Mouse (Mus musculus): ENCODE results near the gene Pea15a.

Pea15a gene

DNA sequence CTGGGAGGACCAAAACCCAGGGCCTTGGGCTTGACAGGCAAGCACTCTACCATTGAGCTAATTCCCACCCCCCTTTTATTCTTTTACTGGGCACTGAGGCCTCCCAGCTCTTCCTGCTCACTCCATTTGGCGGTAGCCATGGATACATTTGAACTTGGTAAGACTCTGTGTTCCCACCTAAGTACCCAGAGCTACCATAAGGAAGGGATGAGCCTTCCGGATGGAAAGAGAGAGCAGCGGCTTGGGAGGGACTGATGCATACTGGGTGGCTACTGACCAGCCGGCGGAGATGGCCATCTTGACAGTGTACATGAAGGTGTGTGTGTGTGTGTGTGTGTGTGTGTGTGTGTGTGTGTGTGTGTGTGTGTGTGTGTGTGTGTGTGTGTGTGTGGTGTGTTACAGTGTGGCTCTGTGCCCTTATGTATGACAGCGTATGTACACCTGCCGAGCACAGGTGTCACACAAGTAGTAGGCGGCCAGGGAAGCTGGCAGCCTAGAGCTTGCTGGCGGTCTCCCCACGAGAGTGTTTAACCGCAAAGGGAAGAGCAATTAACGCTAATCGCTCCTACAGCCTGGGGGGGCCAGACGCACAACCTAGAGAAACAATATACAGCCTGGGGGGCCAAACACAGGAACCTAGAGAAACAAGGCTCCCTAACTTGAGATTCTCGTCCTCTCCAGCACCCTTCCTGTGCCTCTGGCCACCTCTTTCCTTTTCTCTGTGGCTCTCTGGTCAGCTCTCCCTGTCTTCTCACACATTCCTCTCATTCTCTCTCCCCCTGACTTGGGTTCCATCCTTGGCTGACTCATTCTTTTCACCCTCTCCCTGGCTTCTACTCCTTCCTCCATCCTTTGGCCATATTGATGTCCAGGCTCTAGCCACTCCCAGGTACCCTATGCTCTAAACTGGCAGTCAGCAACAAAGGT lies 1.5 kb downstream of the Pea15a start:
- no peak for DNase-seq (ENCODE audit: low spot score)

DNA sequence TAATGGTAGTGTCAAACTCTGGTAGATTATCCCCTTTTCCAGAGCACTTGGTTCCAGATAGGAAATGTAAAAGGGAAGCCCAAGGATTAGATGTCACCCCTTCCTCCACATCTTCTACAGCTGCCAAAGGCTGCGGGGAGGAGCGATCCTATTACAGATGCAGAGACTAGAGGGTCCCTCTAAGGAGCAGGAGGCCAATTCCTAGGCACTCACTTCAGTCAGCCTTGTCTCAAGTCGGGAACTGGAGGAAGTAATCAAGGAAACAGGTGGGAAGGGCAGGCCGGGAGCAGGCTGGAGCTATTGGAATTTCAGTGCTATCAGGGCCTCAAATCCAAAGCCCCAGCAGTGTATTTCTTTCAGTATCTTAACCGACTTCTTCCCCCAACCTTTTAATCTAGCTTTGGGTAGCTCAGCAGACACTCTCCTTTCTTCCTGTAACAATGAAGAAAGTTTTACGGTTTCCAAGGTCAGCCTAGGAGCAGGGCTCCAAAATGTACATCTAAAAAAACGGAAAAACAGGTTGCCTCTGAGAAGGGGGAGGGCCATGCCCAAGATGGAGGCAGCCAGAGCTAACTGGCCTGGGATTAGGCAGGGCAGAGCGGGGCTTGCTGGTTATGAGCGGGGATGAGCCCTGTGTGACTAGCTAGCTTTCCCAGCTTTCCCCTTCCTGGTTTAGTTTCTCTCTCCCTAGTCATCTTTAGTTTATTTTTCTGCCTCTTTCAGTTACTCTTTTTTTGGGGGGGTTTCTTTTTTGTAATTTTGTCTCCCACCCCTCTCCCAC lies 2.4 kb downstream of the Pea15a start:
- no peak for DNase-seq (ENCODE audit: low spot score)

DNA sequence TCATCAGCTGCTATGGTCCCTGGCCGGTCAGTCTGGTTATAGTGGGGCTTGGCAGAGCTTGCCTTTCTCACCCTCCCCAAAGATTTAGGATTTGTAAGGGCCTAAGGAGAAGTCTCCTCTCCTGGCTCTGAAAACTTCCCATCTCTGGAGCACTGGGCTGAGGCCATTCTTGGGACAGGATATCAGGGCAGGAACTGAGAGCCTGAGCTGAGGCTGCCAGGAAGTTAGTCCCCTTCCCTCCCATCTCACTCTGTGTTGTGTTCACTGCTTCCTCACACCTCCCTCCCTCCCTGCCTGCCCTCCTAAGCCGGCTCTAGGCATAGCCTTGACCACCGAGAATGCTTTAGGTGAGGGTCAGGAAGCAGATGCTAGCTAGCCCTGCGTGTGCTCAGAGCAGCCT lies 3.0 kb downstream of the Pea15a start:
- DNase-seq (ENCODE audit: low spot score): no peak

DNA sequence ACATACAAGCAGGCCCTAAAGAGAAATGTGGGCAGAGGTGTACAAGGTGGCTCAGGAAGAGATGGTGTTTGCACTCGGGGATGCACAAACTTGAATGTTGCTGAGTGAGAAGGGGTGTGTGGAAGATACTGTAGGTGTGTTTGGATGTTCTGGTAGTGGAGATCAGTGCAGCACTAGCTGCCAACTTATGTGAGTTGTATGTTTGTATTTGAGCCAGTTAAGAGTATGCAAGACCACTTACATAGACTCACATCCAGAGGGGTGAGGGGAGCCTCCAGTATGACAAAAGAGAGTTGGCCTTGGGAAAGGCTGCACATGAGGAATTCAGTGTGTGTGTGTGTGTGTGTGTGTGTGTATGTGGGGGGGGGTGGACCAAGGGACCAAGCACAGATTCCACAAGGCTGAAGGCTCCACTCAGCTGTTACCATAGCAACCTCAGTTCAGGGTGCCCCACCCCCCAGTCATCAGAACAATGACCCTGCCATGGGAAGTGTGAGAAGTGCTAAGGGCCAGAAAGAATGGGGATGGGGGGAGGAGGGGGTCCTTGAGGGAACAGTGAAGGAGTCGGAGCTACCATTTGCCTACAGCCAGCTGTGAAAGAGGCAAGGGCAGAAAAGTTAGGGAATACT lies 3.6 kb downstream of the Pea15a start:
- DNase-seq (ENCODE audit: low spot score): no peak

DNA sequence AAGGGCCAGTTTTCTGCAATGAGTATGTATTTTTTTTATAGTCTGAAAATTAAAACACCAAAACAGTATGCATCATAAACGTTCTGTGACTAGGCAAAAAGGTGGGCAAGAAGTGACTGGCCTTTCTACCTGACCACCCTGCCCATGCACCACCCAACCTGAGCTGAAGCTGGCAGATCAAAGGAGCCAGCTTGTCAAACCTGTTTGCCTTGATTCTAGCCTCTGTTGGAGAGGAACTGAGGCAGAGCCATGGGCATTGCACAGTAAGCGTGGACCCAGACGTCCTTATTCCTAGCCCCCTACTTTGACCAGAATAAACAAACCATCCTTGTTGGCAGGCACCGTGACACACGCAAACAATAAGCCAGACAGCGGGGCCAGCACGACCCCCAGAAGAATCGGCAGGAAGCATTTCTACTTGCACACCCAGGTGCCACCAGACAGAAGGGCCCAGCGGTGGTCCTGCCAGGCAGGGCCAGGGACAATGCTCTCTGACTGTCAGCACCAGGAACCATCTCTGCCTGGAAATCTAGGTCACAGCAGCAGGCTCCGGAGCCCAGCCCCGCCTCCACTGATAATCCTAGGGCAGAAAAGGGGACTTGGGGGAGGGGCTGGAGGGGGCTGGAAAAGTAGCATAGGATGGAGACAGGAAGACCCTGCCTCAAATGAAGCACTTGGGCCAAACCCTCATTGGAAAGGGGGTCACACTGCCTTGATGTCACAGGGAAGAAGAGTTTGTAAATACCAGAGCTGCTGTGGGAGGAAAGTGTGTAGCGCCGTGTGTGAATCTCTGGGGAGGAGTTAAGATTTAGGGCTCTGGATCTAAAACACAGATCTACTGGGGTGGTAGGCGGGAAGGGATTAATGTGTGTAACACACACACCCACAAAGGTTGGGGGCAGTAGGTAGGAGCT lies 4.4 kb downstream of the Pea15a start:
- no peak for DNase-seq (ENCODE audit: low spot score)

DNA sequence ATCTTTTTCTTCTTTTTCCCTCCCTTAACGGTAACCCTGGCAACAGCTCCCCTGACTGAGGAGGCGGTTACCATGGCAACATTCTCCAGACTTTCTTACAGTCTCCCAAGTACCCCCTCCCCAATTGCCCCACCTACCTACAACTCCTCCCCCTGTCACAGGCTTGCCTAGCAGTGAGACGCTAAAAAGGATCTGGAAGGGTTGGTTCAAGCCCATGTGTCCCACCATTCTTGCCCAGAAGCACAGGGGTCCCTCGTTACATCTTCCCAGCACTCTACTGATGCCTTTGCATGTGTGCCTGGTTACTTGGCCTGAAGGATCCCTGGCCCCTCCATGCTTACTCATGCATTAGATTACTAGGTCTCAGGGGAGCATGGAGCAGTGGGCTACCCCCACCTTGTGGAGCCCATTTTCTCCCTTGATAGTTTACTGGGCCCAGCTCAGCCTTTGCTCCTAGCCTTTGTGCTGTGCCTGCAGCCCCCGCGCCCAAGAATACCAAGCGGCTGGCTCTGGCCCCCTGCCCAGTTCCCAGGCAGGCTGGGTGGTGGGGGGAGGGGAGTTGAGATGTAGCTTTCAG lies 5.6 kb downstream of the Pea15a start:
- no peak for DNase-seq (ENCODE audit: low spot score)

DNA sequence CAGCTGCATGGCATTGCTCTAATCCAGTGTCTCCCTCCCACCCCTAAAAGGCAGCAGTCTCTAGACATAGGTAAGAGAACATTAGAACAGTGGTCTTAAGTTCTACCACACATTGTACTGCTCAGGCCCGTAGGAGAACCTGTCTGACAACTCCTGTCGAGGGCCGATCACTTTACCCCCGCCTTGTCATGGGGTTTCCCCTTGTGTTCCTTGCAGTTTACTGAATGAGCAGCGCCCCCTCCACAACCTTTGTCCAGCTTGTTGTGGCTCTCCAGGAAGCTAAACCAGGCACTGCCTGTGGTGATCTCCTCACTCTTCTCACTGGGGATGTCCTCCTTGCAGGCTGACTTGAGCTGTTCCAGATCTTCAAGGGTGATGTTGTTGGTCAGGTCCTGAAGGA lies 6.4 kb downstream of the Pea15a start:
- DNase-seq (ENCODE audit: low spot score): no peak

DNA sequence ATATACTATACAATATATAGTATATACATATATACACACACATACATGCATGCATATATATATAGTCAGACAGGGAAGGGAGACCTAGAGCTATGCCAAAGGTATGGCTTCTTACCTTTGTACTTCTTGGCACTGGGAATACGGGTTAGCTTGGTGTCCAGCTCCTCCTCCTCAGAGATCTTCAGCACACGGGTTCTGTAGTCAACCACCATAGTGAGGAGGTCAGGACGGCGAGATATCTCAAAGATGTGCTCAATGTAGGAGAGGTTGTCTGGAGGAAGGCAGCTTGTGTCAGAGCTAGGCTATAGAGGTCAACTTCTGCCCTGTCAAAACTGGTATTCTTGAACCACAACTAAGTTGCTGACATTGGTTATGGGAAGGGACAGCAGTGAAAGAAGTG lies 7.6 kb downstream of the Pea15a start:
- no peak for DNase-seq (ENCODE audit: low spot score)

DNA sequence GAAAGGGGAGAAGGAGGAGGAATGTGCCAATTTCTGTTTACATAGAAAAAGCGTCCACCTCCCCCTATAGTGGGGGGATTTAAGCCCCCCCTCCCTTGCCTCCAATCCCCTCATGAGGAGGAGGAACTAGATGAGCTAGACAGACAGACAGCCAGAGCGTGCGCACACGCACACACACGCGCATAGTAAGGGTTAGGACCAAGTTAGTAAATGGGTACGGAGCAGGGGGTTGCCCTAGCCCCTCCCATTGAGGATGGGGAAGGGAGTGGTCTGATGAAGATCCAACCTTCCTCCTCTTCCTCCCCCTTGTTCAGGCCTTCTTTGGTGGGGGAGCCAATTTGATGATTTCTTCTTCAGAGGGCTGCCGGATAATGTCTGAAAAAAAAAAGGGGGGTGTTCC lies 8.3 kb downstream of the Pea15a start:
- DNase-seq (ENCODE audit: low spot score): no peak

DNA sequence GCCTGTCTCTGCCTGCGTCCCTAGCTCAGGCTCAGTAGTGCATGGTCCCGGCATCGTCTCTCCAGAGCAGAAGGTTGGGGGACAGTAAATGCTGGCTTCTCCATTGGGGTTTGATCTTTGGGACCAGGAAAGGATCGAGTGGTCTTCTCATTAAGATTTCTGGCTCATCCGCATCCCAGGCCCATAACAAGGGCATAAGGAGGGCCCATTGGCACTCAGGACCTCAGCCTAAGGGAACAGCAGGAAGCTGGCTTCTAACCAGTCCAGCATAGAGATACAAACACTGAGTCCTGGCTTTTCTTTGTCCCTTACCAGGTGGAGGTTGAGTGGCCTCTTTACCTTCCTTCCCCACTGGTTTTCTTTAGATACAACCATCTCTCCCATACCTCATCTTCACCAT lies 8.8 kb downstream of the Pea15a start:
- no peak for DNase-seq (ENCODE audit: low spot score)

DNA sequence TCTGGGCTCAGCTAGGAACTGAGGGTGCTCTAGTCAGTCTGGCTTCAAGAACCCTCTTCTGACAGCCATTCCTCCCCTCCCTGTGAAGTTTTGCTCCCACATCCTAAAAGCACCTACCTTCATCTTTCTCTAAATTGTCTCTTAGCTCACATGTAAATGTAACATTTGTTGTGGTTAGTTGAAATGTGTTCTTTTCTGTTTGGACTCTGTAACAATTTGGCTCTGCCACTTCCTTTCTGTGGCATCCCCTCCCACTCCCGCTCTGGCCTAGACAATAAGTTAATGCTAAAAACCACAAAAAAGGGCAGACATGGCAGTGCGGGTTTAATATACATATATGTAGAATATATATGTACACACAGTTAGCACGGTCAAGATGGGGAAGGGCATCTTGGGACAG lies 9.5 kb downstream of the Pea15a start:
- no peak for DNase-seq (ENCODE audit: low spot score)

DNA sequence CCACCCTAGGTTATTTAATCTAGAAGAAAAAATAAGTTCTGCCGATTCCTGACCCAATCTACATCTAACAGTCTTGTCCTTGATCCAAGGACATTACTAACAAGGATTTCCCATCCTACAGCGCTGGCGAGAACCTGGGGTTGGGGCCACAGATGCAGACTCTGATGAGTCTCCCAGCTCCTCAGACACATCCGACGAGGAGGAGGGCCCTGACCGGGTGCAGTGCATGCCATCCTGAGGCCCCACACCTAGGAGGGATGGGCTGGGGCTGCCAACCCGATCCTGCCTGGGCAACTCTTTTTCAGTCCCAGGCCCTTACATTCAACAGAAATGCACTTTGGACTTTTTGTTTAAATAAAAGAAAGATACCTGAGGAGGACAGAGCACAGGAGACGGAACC lies 12.2 kb downstream of the Pea15a start:
- no peak for DNase-seq (ENCODE audit: low spot score)

DNA sequence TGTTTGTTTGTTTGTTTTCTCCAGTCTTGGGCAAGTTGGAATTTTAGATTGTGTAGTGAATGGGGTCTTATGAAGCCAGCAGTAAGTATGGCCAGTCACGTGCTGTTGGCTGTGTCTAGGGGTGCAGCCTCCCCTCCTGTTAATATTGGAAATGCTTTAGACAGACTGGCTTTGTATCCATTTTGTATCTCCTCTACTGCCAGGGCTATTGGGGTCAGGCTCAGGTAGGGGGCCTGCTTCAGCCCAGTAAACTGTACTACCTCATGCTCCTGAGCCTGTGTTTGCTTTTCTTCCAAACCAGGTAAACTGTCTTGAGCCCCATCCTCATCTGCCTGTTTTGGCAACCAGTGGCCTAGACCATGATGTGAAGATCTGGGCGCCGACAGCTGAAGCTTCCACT lies 14.4 kb downstream of the Pea15a start:
- DNase-seq (ENCODE audit: low spot score): no peak

DNA sequence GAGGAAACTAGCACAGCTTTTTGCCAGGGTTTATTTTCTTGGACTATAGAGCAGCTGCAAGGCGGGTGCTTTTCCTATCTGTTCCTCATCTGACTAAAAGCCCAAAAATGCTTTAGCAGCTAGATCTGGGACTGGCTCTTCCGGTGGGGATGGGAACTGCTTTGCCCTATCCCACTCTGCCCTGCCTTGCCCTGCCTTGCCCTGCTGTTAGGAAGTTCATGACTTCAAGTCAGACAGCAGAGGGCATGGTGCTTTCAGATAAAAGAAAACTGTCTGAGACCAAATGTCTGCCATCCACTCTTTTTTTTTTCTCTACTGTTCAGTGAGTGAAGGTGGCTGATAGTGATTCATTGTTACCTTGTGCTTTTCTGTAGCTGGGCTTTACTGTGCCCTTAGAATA lies 15.0 kb downstream of the Pea15a start:
- no peak for DNase-seq (ENCODE audit: low spot score)

DNA sequence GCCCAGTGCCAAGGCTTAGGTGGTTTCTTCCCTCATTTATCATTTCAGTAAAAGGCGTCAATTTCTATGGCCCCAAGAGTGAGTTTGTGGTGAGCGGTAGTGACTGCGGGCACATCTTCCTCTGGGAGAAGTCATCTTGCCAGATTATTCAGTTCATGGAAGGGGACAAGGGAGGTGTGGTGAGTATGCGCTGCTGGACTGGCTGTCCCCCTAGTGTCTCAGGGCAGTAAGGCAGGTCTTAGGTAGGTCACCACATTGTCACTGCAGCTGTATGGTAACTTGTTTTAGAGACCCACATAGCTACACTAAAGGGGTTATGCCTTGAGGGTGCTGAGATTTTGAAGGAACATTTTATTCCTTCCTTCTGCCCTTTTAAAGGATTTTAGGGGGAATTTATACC lies 17.7 kb downstream of the Pea15a start:
- DNase-seq (ENCODE audit: low spot score): no peak

DNA sequence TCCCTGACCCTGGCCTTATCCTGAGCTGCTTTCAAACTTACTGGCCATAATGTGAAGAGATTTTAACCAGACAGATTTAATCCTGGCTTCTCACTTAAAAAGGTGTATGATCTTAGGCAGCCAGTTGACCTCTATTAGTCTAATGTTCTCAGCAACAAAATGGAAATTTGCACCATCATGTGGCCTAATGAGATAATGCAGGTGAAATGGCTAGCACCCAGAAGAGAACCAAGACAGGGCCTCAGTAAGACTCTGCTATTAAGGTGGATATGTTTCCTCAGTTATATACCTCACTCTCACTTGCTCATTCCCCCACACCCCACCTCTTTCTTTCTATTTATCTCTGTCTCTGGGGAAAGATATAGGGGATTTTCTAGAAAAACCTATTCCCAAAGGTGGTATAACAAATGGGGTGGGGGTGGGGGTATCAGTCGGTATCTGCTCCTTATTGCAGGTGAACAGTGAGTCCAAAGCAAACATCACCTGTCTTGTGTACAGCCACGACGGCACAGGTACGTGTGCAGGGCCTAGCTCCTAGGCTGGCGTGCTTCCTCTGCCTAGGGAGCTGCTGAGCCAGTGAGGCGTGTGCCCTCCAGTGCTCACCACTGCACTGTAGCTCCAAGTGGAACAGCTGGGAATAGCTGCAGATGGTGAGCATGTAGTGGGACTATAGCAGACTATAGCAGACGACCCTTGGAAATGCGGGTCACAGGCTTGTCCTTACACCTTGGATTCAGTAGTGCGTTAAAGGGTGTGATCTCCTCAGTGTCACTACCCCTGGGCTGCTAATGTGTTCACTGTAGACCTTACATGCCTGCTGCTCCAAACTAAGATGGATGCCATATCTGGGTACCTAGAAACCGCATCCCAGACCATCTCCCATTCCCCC lies 20.0 kb downstream of the Pea15a start:
- DNase-seq (ENCODE audit: low spot score): no peak

DNA sequence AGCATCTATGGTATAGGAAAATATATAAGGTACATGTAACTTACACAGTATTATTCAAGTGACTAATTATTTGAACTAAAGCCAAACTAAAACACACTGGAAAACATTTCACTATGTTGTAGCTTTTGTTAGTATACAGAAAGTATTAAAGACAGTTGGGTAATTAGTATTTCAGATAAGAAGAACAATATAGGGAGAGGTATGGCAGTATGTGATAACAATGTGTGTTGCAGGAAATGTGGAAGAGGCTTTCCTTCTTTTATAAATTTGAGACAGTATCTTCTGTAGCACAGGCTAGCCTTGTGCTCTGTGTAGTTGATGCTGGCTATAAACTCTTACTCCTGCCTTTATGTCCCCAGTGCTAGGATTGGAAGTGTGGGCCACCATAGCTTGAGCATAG lies 22.7 kb downstream of the Pea15a start:
- DNase-seq (ENCODE audit: low spot score): no peak

DNA sequence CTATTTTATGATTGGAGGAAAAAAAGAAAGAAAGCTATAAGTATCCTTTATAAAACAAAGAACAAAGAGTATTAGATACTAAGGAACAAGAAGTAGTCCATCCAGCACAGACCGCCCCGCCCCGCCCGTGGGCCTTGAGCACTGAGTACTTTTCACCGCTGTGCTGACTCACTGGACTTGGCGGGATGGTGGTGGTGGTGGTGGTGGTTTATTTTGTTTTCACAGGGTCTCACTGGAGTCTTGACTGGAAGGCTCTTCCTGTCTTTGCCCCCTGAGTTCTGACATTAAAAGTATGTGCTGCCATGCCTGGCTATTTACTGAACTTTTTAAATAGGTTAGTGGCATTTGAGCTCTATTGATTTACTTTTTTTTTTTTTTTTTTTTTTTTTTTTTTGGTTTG lies 23.5 kb downstream of the Pea15a start:
- no peak for DNase-seq (ENCODE audit: low spot score)

DNA sequence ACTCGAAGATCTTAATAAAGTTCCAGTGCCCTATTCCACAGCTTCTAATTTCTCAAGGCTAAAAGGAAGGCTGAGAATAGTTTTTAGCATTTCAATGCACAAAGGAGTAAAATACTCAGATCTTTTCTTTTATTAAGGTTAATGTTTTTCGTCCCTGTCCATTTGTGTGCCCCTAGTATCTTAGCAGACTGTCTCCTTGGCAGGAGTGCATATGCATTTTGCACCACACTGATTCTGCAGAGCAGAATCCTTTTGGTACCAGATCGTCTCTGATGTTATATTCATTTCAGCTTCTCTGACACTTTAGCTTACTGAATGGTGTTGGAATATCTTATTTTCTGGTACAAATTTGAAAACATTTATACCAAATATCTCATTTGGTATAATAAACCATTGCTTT lies 24.8 kb downstream of the Pea15a start:
- no peak for DNase-seq (ENCODE audit: low spot score)

DNA sequence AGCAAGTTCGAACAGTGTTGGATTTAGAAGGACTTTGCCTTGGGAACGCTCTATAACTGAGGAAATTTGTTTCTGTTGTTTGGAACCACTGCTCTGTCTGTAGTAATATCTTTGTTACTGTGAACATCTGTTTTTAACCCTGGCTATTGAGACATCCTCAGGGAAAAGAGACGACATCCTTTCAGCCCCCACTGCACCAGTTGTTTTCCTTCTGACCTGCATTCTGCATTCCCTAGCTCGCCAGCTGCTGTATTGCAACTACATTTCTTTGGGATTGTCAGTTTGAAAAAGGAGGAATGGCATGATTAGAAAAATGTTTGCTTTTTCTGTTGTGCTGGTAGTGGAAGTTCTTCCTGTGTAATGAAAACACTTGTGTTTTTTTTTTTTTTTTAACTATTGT lies 25.7 kb downstream of the Pea15a start:
- DNase-seq (ENCODE audit: low spot score): no peak

DNA sequence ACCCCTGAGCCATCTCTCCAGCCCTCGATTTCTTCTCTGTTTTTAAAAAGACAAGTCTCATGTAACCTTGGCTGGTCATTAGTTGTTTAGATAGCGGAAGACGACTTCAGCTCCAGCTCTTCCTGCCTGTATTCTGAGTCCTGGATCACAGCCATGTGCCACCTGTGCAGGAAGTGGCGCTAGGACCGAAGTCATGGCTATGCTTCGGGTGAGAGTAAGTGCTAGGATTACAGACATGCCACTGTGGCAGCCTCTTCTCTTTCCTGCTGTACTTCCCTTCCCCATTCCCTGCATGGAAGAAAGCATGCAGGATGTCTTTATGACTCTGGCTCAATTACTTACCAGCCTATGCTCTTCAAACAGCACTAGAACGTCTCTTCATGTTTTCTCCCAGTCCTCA lies 27.5 kb downstream of the Pea15a start:
- DNase-seq (ENCODE audit: low spot score): no peak
